Mouse (Mus musculus) heart, embryonic 12.5 days (tissue): Measurements from ENCODE around the gene Map2k3. TPM values are rescaled to one million over a fixed set of nuclear protein-coding genes. Genes with fewer than 3 reads are reported as not detected.
A peak's percentile ranks its signal among the peaks of the same experiment; 100 is the strongest.

ENCODE experiments used
- ATAC-seq: fragments of 200-750 bp; cut with Nextera tagmentation; 2 replicates; pipeline ENCODE4 v1.8.0; 2017; ENCODE audit warnings: moderate TSS enrichment, moderate library complexity; ENCODE audit not compliant: insufficient number of reproducible peaks, low FRiP score
- H3K27ac ChIP-seq: fragments of 300-500 bp; sonication (generic); 2 replicates; pipeline ENCODE4 v1.5.1; 2016; ENCODE audit warnings: mild to moderate bottlenecking, moderate library complexity; ENCODE audit not compliant: poor library complexity, severe bottlenecking
- H3K27me3 ChIP-seq: fragments of 300-500 bp; sonication (generic); replicated peaks from 2 replicates; pipeline ENCODE4 v1.6.1; 2016; ENCODE audit warnings: mild to moderate bottlenecking, moderate library complexity
- H3K36me3 ChIP-seq: fragments of 300-500 bp; sonication (generic); 2 replicates; pipeline ENCODE4 v1.6.1; 2016; ENCODE audit warnings: mild to moderate bottlenecking, moderate library complexity
- H3K4me1 ChIP-seq: fragments of 300-500 bp; sonication (generic); replicated peaks from 2 replicates; pipeline ENCODE4 v1.6.1; 2016; ENCODE audit warnings: mild to moderate bottlenecking
- H3K4me2 ChIP-seq: fragments of 300-500 bp; sonication (generic); 2 replicates; pipeline ENCODE4 v1.6.1; 2016; ENCODE audit warnings: mild to moderate bottlenecking, moderate library complexity
- H3K4me3 ChIP-seq: fragments of 300-500 bp; sonication (generic); 2 replicates; pipeline ENCODE4 v1.5.1; 2016; ENCODE audit warnings: mild to moderate bottlenecking
- H3K9ac ChIP-seq: fragments of 300-500 bp; sonication (generic); 2 replicates; pipeline ENCODE4 v1.6.1; 2016; ENCODE audit warnings: mild to moderate bottlenecking, moderate library complexity
- H3K9me3 ChIP-seq: fragments of 300-500 bp; sonication (generic); replicated peaks from 2 replicates; pipeline ENCODE4 v1.6.1; 2016; ENCODE audit warnings: mild to moderate bottlenecking, moderate library complexity
- WGBS: fragments of 180-500 bp; shearing (Covaris S2); methylation state at CpG from one replicate; pipeline ENCODE4 v1.1.7; 2016; 5-methylcytosine and 5-hydroxymethylcytosine counted together
- polyA plus RNA-seq: library from polyadenylated mRNA; unstranded; fragments of >200 nt; fragmentation: Nextera tagmentation; extraction: Ambion mirVana; gene quantifications from 2 replicates; pipeline ENCODE4 v1.2.1, GENCODE M21; 2016

Gene Map2k3
- polyA plus RNA-seq, 1 experiment from 2014 or later: 78.5 TPM

- Histone ChIP-seq H3K36me3 (no peaks in the 10 kb centered on the region), H3K4me2 (peak overlapping the region; percentile 9; the same call in 1 of the 2 replicates), H3K4me1 (peaks cover 26% of the 10 kb centered on the region), H3K9me3 (no peaks in the 10 kb centered on the region), H3K9ac (no peak overlapping the region), H3K4me3 (no peak overlapping the region), H3K27me3 (no peaks in the 10 kb centered on the region), H3K27ac (0 out of 2 replicates have a peak overlapping the region, but pooled peaks have one; percentile 19)
- WGBS: 55% methylated on average over 14 of the region's 14 CpGs
- 0 out of 2 replicates have a peak, but pooled peaks have one; percentile 25 for ATAC-seq
Observed at GRCm38 (mm10) chr11:60981693-60982486, 50.1 kb downstream of the Map2k3 start.

- Histone ChIP-seq H3K36me3 (no peaks in the 10 kb centered on the region), H3K27me3 (no peaks in the 10 kb centered on the region), H3K27ac (no peak overlapping the region), H3K9me3 (no peaks in the 10 kb centered on the region), H3K9ac (no peak overlapping the region), H3K4me1 (peaks cover 19% of the 10 kb centered on the region), H3K4me3 (no peak overlapping the region), H3K4me2 (no peak overlapping the region)
- 67% methylated on average over 13 of the region's 13 CpGs for WGBS
- ATAC-seq: no peak
Observed at GRCm38 (mm10) chr11:60984912-60985558, 53.2 kb downstream of the Map2k3 start.

GRCm38 (mm10) chr11:60990428-60990827 is 58.6 kb downstream of the Map2k3 start:
- 73% methylated on average over 3 of the region's 3 CpGs for WGBS
- no peak overlapping the region for H3K27ac ChIP-seq
- no peak for ATAC-seq
- H3K36me3 ChIP-seq: no peaks in the 10 kb centered on the region
- H3K9ac ChIP-seq: no peak overlapping the region
- H3K27me3 ChIP-seq: 0 out of 2 replicates have a peak, but pooled peaks cover 4% of the 10 kb centered on the region
- no peaks in the 10 kb centered on the region for H3K9me3 ChIP-seq
- H3K4me1 ChIP-seq: no peaks in the 10 kb centered on the region
- H3K4me2 ChIP-seq: no peak overlapping the region
- no peak overlapping the region for H3K4me3 ChIP-seq

Other genes with a start within 250 kb of the Map2k3 start
- 46.6 and 47.5 TPM in 2 replicates for gene Llgl1, start 232.3 kb upstream of the Map2k3 start, polyA plus RNA-seq
- gene Flii, start 204.8 kb upstream of the Map2k3 start, polyA plus RNA-seq: 87.6 and 91.6 TPM in 2 replicates
- gene Mief2, start 203.6 kb upstream of the Map2k3 start, polyA plus RNA-seq: 18.5 and 20.8 TPM in 2 replicates
- gene Top3a, start 154.7 kb upstream of the Map2k3 start, polyA plus RNA-seq: 13.5 and 15.1 TPM in 2 replicates
- 6.4 and 7.1 TPM in 2 replicates for gene Smcr8, start 154.5 kb upstream of the Map2k3 start, polyA plus RNA-seq
- gene Shmt1, start 120.3 kb upstream of the Map2k3 start, polyA plus RNA-seq: 34.5 and 38.6 TPM in 2 replicates
- 31.6 and 33.4 TPM in 2 replicates for gene Dhrs7b, start 101.4 kb upstream of the Map2k3 start, polyA plus RNA-seq
- gene Tmem11, start 52.8 kb upstream of the Map2k3 start, polyA plus RNA-seq: 52.6 and 53.9 TPM in 2 replicates
- 22.1 and 25.5 TPM in 2 replicates for gene Natd1, start 17.3 kb upstream of the Map2k3 start, polyA plus RNA-seq
- 3.8 and 4.3 TPM in 2 replicates for gene Kcnj12, start 90.5 kb downstream of the Map2k3 start, polyA plus RNA-seq
- 1.5 and 2.2 TPM in 2 replicates for gene Tnfrsf13b, start 194.7 kb downstream of the Map2k3 start, polyA plus RNA-seq
- 106 and 112 TPM in 2 replicates for gene Usp22, start 243.0 kb downstream of the Map2k3 start, polyA plus RNA-seq